Mouse (Mus musculus): ENCODE results near the gene Prtg.

The Prtg gene

DNA sequence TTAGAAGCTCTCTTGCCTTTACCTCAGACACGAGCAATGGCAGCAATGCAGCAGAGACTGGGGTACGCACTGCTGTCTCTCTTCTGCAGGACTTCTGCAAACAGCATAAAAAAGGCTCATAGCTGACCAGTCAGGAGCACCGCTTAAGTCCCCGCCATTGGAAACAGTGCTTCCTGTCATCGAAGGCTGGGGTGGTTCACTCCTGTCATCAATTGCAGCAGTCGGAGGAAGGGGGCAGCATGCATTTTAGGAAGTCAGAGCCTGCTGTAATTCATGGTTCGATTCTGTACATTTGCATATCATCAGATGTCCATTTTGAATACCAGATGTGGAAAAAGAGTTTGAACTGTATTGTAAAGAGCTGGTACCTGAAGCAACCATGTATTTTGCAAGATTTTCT is 109.1 kb downstream of the Prtg start:
- DNase-seq, result no peak

DNA sequence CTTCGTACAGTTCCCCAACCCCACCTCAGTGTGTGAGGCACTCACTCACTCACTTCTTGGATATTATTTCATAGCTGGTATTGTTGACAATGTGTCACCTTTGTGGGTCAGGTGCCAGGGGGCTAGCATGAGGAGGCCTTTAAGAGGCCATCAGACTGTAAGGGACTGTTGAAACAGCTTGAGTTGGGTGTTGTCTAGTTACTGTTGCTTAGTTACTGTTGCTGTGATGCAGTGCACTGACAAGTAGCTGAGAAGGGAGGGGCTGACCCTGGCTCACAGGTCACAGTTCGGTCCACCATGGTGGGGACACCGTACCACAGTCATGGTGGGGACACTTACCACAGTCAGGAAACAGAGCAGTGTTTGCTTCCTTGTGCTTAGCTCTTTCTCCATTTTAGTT is 116.4 kb downstream of the Prtg start:
- DNase-seq, result no peak

GRCm38 (mm10) chr9:72925021-72925934 is 118.6 kb downstream of the Prtg start, which contains the start of gene Pygo1:
Pygo1 (plus strand) TSS chr9:72925645.
- DNase-seq, result peak in 1 of 2 experiments; percentile 1

- no peak for DNase-seq
Measured at GRCm38 (mm10) chr9:72925935-72926258, 119.2 kb downstream of the Prtg start.

DNA sequence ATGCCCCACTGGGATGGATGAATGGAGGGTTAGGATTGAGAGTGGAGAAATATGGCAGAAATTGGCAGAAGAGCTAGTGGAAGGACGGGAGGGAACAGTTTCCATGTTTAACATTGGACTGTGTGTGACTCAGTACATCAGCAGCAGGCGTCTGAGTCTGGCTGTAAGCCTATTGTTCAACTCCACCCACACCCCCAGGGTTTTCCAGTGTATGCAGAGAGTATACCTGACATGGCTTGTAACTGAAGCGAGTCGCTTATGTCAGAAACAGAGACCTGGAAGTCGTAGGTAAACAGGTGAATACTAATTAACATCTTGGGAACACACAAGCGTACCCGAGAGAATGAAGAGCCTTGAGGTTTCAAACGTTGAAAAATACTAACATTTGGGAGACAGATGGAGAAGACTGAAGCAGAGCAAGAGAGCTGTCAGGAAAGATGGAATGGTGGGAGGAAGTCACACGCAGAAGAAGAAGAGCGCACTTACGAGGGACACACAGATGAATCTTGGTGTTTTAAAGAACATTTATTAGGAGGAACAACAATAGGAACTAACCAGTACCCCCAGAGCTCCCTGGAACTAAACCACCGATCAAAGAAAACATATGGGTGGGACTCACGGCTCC is 124.6 kb downstream of the Prtg start:
- no peak for DNase-seq

- DNase-seq, result no peak
Measured at GRCm38 (mm10) chr9:72935309-72935708, 128.6 kb downstream of the Prtg start.

DNA sequence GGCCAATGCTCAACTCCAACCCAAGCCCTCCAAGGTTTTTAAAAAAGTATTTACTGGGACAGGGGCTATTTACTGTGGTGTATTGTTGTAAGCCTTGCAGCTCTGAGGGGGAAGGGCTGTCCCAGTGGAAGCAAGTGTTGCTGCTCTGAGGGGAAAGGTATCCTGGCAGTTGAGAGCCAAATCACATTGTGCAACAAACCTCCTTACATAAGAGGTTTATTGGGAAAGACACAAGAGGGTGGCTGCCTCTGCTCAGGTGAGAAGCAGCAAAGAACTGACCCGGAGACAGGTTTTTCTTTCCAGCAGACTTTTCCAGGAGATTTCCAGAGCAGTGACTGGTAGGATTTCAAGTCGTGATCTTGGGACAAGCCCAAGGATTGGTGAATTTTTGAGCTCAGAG is 129.6 kb downstream of the Prtg start:
- no peak for DNase-seq

DNA sequence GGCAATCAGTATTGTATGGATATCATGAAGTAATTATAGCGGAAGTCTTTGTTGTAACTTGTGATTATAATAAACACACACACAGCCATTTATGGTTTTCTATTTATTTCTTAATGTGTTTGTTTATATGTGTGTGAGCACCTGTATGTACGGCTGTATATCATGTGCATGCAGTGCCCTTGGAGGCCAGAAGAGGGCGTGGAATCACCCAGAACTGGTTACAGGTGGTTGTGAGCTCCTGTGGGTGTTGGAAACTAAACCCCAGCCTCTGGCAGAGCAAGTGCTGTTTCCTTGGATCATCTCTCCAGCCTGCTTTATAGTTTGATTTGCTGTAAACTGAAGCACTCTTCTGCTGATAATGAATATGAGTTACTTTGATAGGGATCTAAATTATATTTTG is 136.8 kb downstream of the Prtg start:
- no peak for DNase-seq

DNA sequence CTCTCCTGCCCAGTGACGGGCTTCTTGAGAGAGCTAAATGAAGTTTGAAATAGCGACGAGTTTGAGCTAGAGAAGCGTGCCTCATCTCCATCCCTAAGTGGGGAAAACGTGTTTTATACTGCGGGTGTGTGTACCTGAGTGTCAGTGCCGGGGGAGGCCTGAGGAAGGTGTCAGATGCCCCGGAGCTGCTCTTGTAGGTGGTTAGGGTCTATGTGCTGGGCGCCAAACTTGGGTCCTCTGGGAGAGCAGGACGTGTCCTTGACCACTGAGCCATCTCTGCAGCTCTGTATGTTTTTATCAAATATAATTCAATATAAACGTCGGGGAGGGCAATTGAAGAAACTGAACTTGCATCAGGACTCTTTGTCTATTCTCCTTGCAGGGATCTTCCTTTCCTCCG is 137.6 kb downstream of the Prtg start:
- DNase-seq, result no peak

- DNase-seq, result no peak
Measured at GRCm38 (mm10) chr9:72947010-72947409, 140.3 kb downstream of the Prtg start.

- no peak for DNase-seq
Measured at GRCm38 (mm10) chr9:72949572-72949971, 142.9 kb downstream of the Prtg start.

DNA sequence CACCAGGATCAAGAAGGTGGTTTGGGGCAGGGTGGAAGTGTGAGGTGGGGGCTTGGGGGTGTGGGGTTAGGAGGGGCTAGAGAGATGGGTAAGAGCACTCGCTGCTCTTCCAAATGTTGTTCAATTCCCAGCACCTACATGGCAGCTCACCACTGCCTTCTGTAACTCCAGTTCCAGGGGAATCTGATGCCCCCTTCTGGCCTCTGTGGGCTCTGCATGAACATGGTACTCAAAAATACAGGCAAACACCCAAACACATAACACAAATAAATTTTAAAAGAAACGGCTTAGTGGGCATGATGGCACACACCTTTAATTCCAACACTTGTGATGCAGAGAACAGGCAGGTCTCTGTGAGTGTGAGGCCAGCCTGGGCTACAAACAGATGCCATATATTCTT is 148.1 kb downstream of the Prtg start:
- DNase-seq, result no peak

GRCm38 (mm10) chr9:72955546-72955945 is 148.9 kb downstream of the Prtg start:
- DNase-seq, result peak in 1 of 2 experiments; percentile 50

DNA sequence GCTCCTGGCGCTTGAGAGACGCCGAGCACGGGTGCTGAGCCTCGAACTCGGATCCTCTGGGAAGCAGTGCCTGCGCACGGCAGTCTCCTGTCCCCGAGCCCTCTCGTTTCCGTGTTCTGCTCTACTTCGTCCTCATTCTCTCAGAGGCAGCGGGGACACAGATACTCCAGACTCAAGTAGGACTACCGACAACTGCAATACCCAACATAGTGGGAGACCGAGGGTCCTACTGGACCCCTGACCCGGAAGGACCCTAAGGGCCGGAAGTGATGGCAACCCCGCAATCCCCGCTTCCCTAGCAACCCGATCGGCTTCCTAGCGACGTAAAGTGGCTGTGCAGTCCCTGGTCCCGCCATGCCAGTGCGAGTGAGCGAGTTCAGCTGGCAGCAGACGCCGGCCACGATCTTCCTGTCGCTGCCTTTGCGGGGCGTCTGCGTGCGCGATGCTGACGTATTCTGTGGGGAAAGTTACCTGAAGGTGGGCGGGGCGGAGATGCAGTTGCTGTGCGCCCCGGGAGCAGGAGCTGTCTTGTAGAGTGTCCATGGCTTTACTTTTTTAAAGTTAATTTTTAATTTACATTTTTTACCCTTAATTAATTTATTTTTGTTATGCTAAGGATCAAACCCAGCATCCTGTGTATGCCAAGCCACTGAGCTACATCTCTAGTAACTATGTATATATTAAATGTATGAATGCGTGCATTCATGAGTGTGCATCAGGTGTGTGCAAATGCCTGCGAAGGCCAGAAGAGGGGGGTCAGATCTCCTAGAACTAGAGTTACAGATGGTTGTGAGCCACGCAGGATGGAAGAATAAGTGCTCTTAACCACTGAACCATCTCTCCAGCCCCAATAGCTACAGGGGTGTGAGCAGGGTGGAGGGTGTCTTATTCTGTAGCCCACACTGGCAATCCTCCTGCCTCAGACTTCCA is 152.1 kb downstream of the Prtg start, which contains the start of the genes Dyx1c1 and Gm44503:
Gene Dyx1c1 (plus strand): TSS at position 265 of the 930 bp plus-strand sequence.
Gene Gm44503 (plus strand): TSS at position 332 of the 930 bp plus-strand sequence.
- peak; percentile 70 to 71 for DNase-seq

DNA sequence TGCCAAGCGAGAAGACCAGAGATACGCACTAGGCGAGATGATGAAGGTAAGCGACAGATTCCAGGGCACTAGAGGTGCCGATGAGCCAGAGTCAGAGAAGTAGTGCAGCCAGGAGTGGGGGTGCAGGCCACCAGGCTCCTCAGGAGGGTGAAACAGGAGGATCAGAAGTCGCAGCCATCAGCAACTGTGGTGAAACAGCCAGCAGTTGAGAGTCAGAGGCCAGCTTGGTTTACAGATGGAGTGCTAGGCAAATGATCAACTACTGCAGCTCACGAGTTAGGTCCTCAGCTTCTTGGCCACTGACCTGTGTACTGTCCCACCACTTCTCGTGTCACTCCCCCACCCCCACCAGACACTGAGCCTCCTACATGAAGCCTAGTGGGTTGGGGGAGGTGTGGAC is 154.7 kb downstream of the Prtg start:
- peak; percentile 31 to 39 for DNase-seq

DNA sequence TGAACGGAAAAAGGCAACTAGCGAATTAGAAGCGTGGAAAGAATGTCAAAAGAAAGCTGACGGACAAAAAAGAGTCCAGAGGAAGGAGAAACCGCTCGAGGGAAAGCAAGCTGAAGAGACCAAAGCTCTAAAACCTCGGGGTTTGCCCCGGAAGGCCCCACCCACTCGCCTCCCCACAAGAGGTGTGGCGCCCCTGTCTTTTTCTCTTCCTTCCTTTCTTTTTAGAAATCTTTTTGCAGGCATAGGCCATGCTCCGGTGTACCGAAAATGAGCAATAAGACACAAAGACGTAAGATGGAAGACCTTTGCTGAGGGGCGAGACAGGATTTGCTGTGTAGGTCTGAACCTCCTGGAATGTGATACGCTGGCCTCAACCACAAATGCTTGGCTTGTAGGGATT is 155.3 kb downstream of the Prtg start:
- DNase-seq, result no peak
